Mouse (Mus musculus) CD4-positive helper T cell, adult 2 months (primary cell): ENCODE data around the gene Jak1.

Source experiments
- DNase-seq: peaks from one replicate; pipeline ENCODE4 v3.0.0-alpha.2; 2012; ENCODE audit warnings: low read depth, missing footprints, low spot score

Jak1 gene

GRCm38 (mm10) chr4:101264741-101265513, at the start of gene Jak1:
TSS of gene Jak1 (minus strand) at chr4:101265282.
- peak; percentile 97 for DNase-seq

GRCm38 (mm10) chr4:101312055-101312454, 47.0 kb upstream of the Jak1 start:
- DNase-seq = no peak

- no peak for DNase-seq
Observed at GRCm38 (mm10) chr4:101308166-101308565, 43.1 kb upstream of the Jak1 start.

GRCm38 (mm10) chr4:101307286-101307685, 42.2 kb upstream of the Jak1 start:
- no peak for DNase-seq

GRCm38 (mm10) chr4:101306132-101306915, 41.2 kb upstream of the Jak1 start:
- no peak for DNase-seq

GRCm38 (mm10) chr4:101305126-101305525, 40.0 kb upstream of the Jak1 start:
- no peak for DNase-seq

GRCm38 (mm10) chr4:101304114-101304513, 39.0 kb upstream of the Jak1 start:
- DNase-seq = no peak

GRCm38 (mm10) chr4:101300392-101300910, 35.4 kb upstream of the Jak1 start:
- no peak for DNase-seq

- DNase-seq = peak; percentile 60
Observed at GRCm38 (mm10) chr4:101298311-101298990, 33.4 kb upstream of the Jak1 start.

- no peak for DNase-seq
Observed at GRCm38 (mm10) chr4:101296836-101297235, 31.8 kb upstream of the Jak1 start.

- no peak for DNase-seq
Observed at GRCm38 (mm10) chr4:101295788-101296187, 30.7 kb upstream of the Jak1 start.

- DNase-seq = no peak
Observed at GRCm38 (mm10) chr4:101293661-101294060, 28.6 kb upstream of the Jak1 start.

GRCm38 (mm10) chr4:101292736-101293541, 27.9 kb upstream of the Jak1 start:
- peak; percentile 72 for DNase-seq

GRCm38 (mm10) chr4:101292028-101292735, 27.1 kb upstream of the Jak1 start:
- DNase-seq = peak; percentile 89

GRCm38 (mm10) chr4:101288292-101288691, 23.2 kb upstream of the Jak1 start:
- no peak for DNase-seq

- no peak for DNase-seq
Observed at GRCm38 (mm10) chr4:101286562-101286961, 21.5 kb upstream of the Jak1 start.

GRCm38 (mm10) chr4:101285906-101286432, 20.9 kb upstream of the Jak1 start:
- no peak for DNase-seq

GRCm38 (mm10) chr4:101283938-101284337, 18.9 kb upstream of the Jak1 start:
- DNase-seq = peak; percentile 31

GRCm38 (mm10) chr4:101282237-101282636, 17.2 kb upstream of the Jak1 start:
- DNase-seq = no peak

GRCm38 (mm10) chr4:101280119-101280518, 15.0 kb upstream of the Jak1 start:
- DNase-seq = no peak
